Mouse (Mus musculus) testis, adult 2 months (tissue): ENCODE measurements around the gene Satb1.

Experiments used
- CTCF ChIP-seq: fragments of 200-500 bp; IDR thresholded peaks from 2 replicates; pipeline ENCODE4 v1.5.1; 2012; ENCODE audit warnings: low read depth, mild to moderate bottlenecking, inconsistent platforms, low read length, moderate library complexity; ENCODE audit not compliant: control insufficient read depth, insufficient read depth, insufficient replicate concordance
- POLR2A ChIP-seq: fragments of 200-500 bp; IDR thresholded peaks from 2 replicates; pipeline ENCODE4 v1.6.1; 2012; ENCODE audit warnings: low read depth, mild to moderate bottlenecking, inconsistent platforms, low read length, moderate library complexity; ENCODE audit not compliant: control insufficient read depth

GRCm38 (mm10) chr17:51832900-51833577, at the start of gene Satb1:
- TF ChIP-seq CTCF = no peak
- TF ChIP-seq POLR2A = no peak
